In the genomic region with DNA sequence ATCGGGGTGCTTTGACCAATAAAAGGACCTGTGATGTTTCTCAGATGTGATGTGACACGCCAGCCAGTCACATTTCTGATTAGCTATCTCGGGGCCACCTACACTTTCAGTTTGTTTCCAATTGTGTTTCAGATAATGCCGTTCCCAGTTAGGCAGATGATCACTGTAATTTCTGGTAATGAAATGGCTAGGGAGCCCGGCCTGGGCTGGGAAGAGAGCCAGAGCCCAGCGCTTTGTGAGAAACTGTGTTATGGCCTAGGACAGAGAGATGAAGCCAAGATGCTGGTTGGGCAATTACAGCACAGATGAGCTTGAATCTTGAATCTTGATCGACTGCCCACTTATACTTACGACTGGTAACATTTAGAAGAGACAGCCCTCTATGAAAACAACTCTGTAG, we compare ENCODE assay signal across 13 mouse cellular contexts.
DNase-seq lines count a peak whose midpoint lies in the region; ATAC-seq lines count a peak whose summit lies in the region.
"Had no signal": no experiment of that assay in that cellular context is flagged by ENCODE, and none has a peak within 500 bp of the region (broad histone marks: within the 10 kb centered on the region; RNA-seq: fewer than 3 reads in every experiment).

No protein-coding gene starts in this region.

- WGBS in forebrain, embryonic 15.5 days: 50% methylated on average over 8 of the region's 8 CpGs
- 73% methylated on average over 8 of the region's 8 CpGs for WGBS in forebrain, embryonic 13.5 days

- H3K9me3 ChIP-seq in forebrain, embryonic 15.5 days: no peaks in the 10 kb centered on the region
- no peaks in the 10 kb centered on the region for H3K9me3 ChIP-seq in forebrain, embryonic 13.5 days (replicated peaks)
- H3K9me3 ChIP-seq: heart, embryonic 15.5 days; stomach, embryonic 15.5 days had no signal

- H3K9ac ChIP-seq in forebrain, embryonic 15.5 days (replicated peaks): no peak overlapping the region
- no peak overlapping the region for H3K9ac ChIP-seq in forebrain, embryonic 13.5 days
- H3K9ac ChIP-seq: heart, embryonic 15.5 days; liver, postnatal 0 days; stomach, embryonic 15.5 days had no signal

- no peak overlapping the region for H3K4me2 ChIP-seq in forebrain, embryonic 15.5 days (replicated peaks)
- no peak overlapping the region for H3K4me2 ChIP-seq in forebrain, embryonic 13.5 days
- H3K4me2 ChIP-seq: heart, embryonic 15.5 days; stomach, embryonic 15.5 days had no signal

- no peaks in the 10 kb centered on the region for H3K27me3 ChIP-seq in forebrain, embryonic 15.5 days
- H3K27me3 ChIP-seq in forebrain, embryonic 13.5 days: no peaks in the 10 kb centered on the region
- H3K27me3 ChIP-seq: heart, embryonic 15.5 days; stomach, embryonic 15.5 days had no signal

- peak; percentile 13 for DNase-seq in urinary bladder, postnatal 14 days (ENCODE audit: low spot score)
- DNase-seq in urinary bladder, postnatal 25 days (ENCODE audit: low spot score): no peak
- DNase-seq in gastrocnemius, postnatal 14 days: peak; percentile 63
- no peak for DNase-seq in kidney, postnatal 25 days
- no peak for DNase-seq in spleen, postnatal 4 days (ENCODE audit: low spot score in 2 of 2)
- no peak for DNase-seq in kidney, postnatal 36 days
- DNase-seq: kidney, adult 18-20 months; liver, postnatal 0 days had no signal

- peak overlapping the region; percentile 43; the same call in 1 of the 2 replicates for H3K27ac ChIP-seq in forebrain, embryonic 15.5 days (replicated peaks)
- no peak overlapping the region for H3K27ac ChIP-seq in forebrain, embryonic 13.5 days
- H3K27ac ChIP-seq: heart, embryonic 15.5 days; stomach, embryonic 15.5 days had no signal

- H3K4me3 ChIP-seq in forebrain, embryonic 15.5 days: no peak overlapping the region
- no peak overlapping the region for H3K4me3 ChIP-seq in forebrain, embryonic 13.5 days
- H3K4me3 ChIP-seq: erythroblast, embryonic 14.5 days; heart, embryonic 15.5 days; stomach, embryonic 15.5 days had no signal

- H3K36me3 ChIP-seq in forebrain, embryonic 15.5 days: no peaks in the 10 kb centered on the region
- no peaks in the 10 kb centered on the region for H3K36me3 ChIP-seq in forebrain, embryonic 13.5 days (ENCODE audit: poor library complexity, severe bottlenecking)
- H3K36me3 ChIP-seq: heart, embryonic 15.5 days; stomach, embryonic 15.5 days had no signal

- ATAC-seq in forebrain, embryonic 15.5 days (replicated peaks): no peak; the same call in 1 of the 2 replicates
- no peak for ATAC-seq in forebrain, embryonic 13.5 days
- ATAC-seq: liver, postnatal 0 days had no signal

- peaks cover 25% of the 10 kb centered on the region for H3K4me1 ChIP-seq in forebrain, embryonic 15.5 days
- H3K4me1 ChIP-seq in forebrain, embryonic 13.5 days: peaks cover 37% of the 10 kb centered on the region

- intact Hi-C loops in gastrocnemius, postnatal 14 days (cut with DNase I; ENCODE audit: low total_unique reads): no loop called here

Comparison
In these comparisons a context has a peak if more than half of its experiments do, and no peak if none do; other contexts are left out.
1. DNase-seq: peak in urinary bladder, postnatal 14 days (single experiment) and gastrocnemius, postnatal 14 days (single experiment); none in urinary bladder, postnatal 25 days (single experiment), kidney, postnatal 25 days (0 of 2), spleen, postnatal 4 days (0 of 2) and kidney, postnatal 36 days (0 of 2).